Mouse (Mus musculus) stomach, postnatal 0 days (tissue): Measurements from ENCODE around the gene Rgs12.

ENCODE experiments used
- CTCF ChIP-seq: IDR thresholded peaks from 2 replicates; pipeline ENCODE4 v1.5.1; 2016; ENCODE audit warnings: antibody characterized with exemption, low read depth, mild to moderate bottlenecking, moderate library complexity
- EP300 ChIP-seq: optimal IDR thresholded peaks from 2 replicates; pipeline ENCODE3; 2016; ENCODE audit warnings: antibody characterized with exemption

GRCm38 (mm10) chr5:34974773-34975443, 25.7 kb downstream of the Rgs12 start:
- no peak for TF ChIP-seq EP300
- TF ChIP-seq CTCF, result no peak
